Mouse (Mus musculus): ENCODE data around the gene Iqsec2. TPM values are rescaled to one million over a fixed set of nuclear protein-coding genes. Genes with fewer than 3 reads are reported as not detected.

Iqsec2 gene
- total and polyA plus RNA-seq, 3 experiments, result 0.19 to 1.7 TPM; not detected in 1

DNA sequence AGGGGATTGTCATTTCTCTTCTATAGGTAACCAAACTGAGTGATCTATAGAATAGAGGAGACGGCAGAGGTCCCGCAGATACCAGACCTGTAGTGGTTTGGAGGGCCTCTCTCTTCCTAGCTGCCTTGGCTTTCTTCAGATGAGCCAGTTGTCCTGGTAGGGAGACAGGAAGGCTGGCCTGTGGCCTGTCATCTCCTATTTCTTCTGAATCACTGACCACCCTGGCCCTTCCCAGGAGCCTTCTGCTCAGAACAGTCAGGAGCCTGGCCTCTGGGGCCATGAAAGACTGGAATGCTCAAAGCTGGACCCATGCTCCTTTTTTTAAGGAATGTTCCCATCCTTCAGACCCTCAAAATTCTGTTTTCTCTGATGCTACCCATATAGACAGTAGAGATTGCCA lies 33.8 kb downstream of the Iqsec2 start:
- DNase-seq (ENCODE audit: low read depth, low spot score), result no peak
- H3K36me3 ChIP-seq (ENCODE audit: control insufficient read depth in 1 of 2, insufficient read depth in 2 of 2, low read length in 2 of 2), result no peaks in the 10 kb centered on the region
- peaks cover 0 to 1% of the 10 kb centered on the region in 2 experiments; a peak in 1 of 4 replicates for H3K27me3 ChIP-seq (ENCODE audit: control insufficient read depth in 1 of 2, insufficient read depth in 2 of 2, low read length in 2 of 2)
- H3K27ac ChIP-seq (ENCODE audit: control insufficient read depth, low read depth, low read length), result no peak overlapping the region
- no peaks in the 10 kb centered on the region for H3K79me2 ChIP-seq (ENCODE audit: control insufficient read depth, insufficient read depth, low read length, poor library complexity)
- no peak overlapping the region for H3K4me3 ChIP-seq (ENCODE audit: control insufficient read depth in 1 of 2, insufficient read depth in 1 of 2, low read depth in 2 of 2, low read length in 2 of 2)
- peaks cover 0 to under 1% of the 10 kb centered on the region in 2 experiments; a peak in 1 of 4 replicates for H3K4me1 ChIP-seq (ENCODE audit: control insufficient read depth in 1 of 2, insufficient read depth in 2 of 2, low read length in 2 of 2)
- TF ChIP-seq USF2 (IDR thresholded peaks at IDR 0.05; ENCODE audit: borderline replicate concordance in 1 of 2, insufficient read depth in 1 of 2, low read depth in 1 of 2, low read length in 2 of 2) (no peak), RAD21 (IDR thresholded peaks at IDR 0.05; ENCODE audit: low read depth, low read length) (no peak), NRF1 (IDR thresholded peaks at IDR 0.05; ENCODE audit: insufficient read depth, low read depth, low read length, poor library complexity, severe bottlenecking) (no peak), MYB (IDR thresholded peaks at IDR 0.05; ENCODE audit: low read depth, low read length) (no peak), ZNF384 (IDR thresholded peaks at IDR 0.05; ENCODE audit: low read depth, low read length) (no peak), GABPA (IDR thresholded peaks at IDR 0.05; ENCODE audit: low read depth, low read length) (no peak), MEF2A (IDR thresholded peaks at IDR 0.05; ENCODE audit: extremely low read depth, insufficient replicate concordance, low read depth, low read length, poor library complexity, severe bottlenecking) (no peak), EP300 (IDR thresholded peaks at IDR 0.05; ENCODE audit: low read depth in 1 of 2, low read length in 2 of 2) (no peak), JUND (IDR thresholded peaks at IDR 0.05; ENCODE audit: low read depth, low read length) (no peak), RCOR1 (IDR thresholded peaks at IDR 0.05; ENCODE audit: low read depth, low read length) (no peak), KAT2A (conservative IDR thresholded peaks at IDR 0.05; ENCODE audit: low read depth, low read length) (no peak), BHLHE40 (IDR thresholded peaks at IDR 0.05; ENCODE audit: borderline replicate concordance, low read depth, low read length) (no peak), E2F4 (IDR thresholded peaks at IDR 0.05; ENCODE audit: borderline replicate concordance, low read depth, low read length) (no peak), POLR2A (IDR thresholded peaks at IDR 0.05; ENCODE audit: control insufficient read depth in 1 of 2, insufficient read depth in 1 of 2, low read depth in 1 of 2, low read length in 2 of 2, poor library complexity in 1 of 2) (no peak), UBTF (IDR thresholded peaks at IDR 0.05; ENCODE audit: borderline replicate concordance, insufficient read depth, low read depth, low read length) (no peak), TCF12 (IDR thresholded peaks at IDR 0.05; ENCODE audit: low read depth, low read length) (no peak), GATA1 (IDR thresholded peaks at IDR 0.05; ENCODE audit: low read depth, low read length) (no peak)
- no peak overlapping the region for H3K9ac ChIP-seq (ENCODE audit: control insufficient read depth, low read depth, low read length, poor library complexity, severe bottlenecking)
- H3K9me3 ChIP-seq (replicated peaks; ENCODE audit: insufficient read depth, low read length), result no peaks in the 10 kb centered on the region

DNA sequence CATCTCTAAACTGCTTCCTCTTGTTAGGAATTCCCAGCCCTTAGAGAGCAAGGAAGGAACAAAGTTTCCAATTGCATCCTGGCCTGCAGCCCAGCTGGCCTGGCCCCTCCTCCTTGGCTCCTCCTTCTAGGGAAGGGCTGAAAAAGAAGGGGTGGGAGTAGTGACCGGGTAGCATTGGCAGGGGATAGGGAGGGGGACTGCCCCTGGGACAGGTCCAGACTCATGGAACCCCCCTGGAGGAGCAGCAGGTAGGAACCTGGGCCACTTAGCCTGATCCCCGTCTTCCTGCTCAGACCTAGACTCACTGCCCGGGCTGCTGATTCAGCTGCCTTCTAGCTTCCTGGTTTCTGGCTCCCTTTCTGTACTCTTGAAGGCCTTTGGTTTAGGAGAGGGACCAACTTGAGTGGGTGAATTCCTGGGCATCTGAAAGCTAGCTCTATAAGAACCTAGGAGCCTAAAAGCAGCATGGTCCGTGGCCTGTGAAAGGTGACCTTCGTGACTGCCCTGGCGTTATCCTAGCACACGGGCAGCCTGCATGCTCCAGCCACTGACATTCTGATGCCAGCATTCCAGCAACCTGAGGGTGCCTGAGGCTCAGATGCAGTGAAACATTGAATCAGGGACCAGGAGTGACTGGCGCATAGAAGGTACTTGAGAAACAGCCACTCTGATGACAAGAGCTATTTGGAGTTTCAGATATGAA lies 34.9 kb downstream of the Iqsec2 start:
- no peaks in the 10 kb centered on the region for H3K36me3 ChIP-seq (ENCODE audit: control insufficient read depth in 1 of 2, insufficient read depth in 2 of 2, low read length in 2 of 2)
- DNase-seq (ENCODE audit: low read depth, low spot score), result no peak
- H3K27me3 ChIP-seq (ENCODE audit: control insufficient read depth in 1 of 2, insufficient read depth in 2 of 2, low read length in 2 of 2), result peaks cover 1 to 2% of the 10 kb centered on the region in 2 experiments; a peak in 1 of 4 replicates
- no peaks in the 10 kb centered on the region for H3K4me1 ChIP-seq (ENCODE audit: control insufficient read depth in 1 of 2, insufficient read depth in 2 of 2, low read length in 2 of 2)
- H3K9me3 ChIP-seq (replicated peaks; ENCODE audit: insufficient read depth, low read length), result no peaks in the 10 kb centered on the region
- no peak overlapping the region for H3K9ac ChIP-seq (ENCODE audit: control insufficient read depth, low read depth, low read length, poor library complexity, severe bottlenecking)
- H3K79me2 ChIP-seq (ENCODE audit: control insufficient read depth, insufficient read depth, low read length, poor library complexity), result no peaks in the 10 kb centered on the region
- no peak overlapping the region for H3K27ac ChIP-seq (ENCODE audit: control insufficient read depth, low read depth, low read length)
- no peak overlapping the region for H3K4me3 ChIP-seq (ENCODE audit: control insufficient read depth in 1 of 2, insufficient read depth in 1 of 2, low read depth in 2 of 2, low read length in 2 of 2)
- TF ChIP-seq SMC3 (IDR thresholded peaks at IDR 0.05; ENCODE audit: low read depth, low read length) (no peak), NRF1 (IDR thresholded peaks at IDR 0.05; ENCODE audit: insufficient read depth, low read depth, low read length, poor library complexity, severe bottlenecking) (no peak), EP300 (IDR thresholded peaks at IDR 0.05; ENCODE audit: low read depth in 1 of 2, low read length in 2 of 2) (no peak), ZC3H11A (IDR thresholded peaks at IDR 0.05; ENCODE audit: low read depth, low read length) (no peak), MEF2A (IDR thresholded peaks at IDR 0.05; ENCODE audit: extremely low read depth, insufficient replicate concordance, low read depth, low read length, poor library complexity, severe bottlenecking) (no peak), UBTF (IDR thresholded peaks at IDR 0.05; ENCODE audit: borderline replicate concordance, insufficient read depth, low read depth, low read length) (no peak), KAT2A (conservative IDR thresholded peaks at IDR 0.05; ENCODE audit: low read depth, low read length) (no peak), ZKSCAN1 (IDR thresholded peaks at IDR 0.05; ENCODE audit: low read depth, low read length) (no peak), BHLHE40 (IDR thresholded peaks at IDR 0.05; ENCODE audit: borderline replicate concordance, low read depth, low read length) (no peak), MAZ (IDR thresholded peaks at IDR 0.05; ENCODE audit: low read depth, low read length) (no peak), TCF12 (IDR thresholded peaks at IDR 0.05; ENCODE audit: low read depth, low read length) (no peak), ETS1 (IDR thresholded peaks at IDR 0.05; ENCODE audit: low read depth, low read length) (no peak), HCFC1 (IDR thresholded peaks at IDR 0.05; ENCODE audit: low read depth, low read length) (no peak), MXI1 (IDR thresholded peaks at IDR 0.05; ENCODE audit: low read depth, low read length) (no peak), MAFK (IDR thresholded peaks at IDR 0.05; ENCODE audit: borderline replicate concordance, low read depth, low read length) (no peak), TAL1 (IDR thresholded peaks at IDR 0.05; ENCODE audit: low read length) (no peak), JUND (IDR thresholded peaks at IDR 0.05; ENCODE audit: low read depth, low read length) (no peak), NELFE (IDR thresholded peaks at IDR 0.05; ENCODE audit: low read depth, low read length) (no peak), USF2 (IDR thresholded peaks at IDR 0.05; ENCODE audit: borderline replicate concordance in 1 of 2, insufficient read depth in 1 of 2, low read depth in 1 of 2, low read length in 2 of 2) (no peak)

Measured in MEL (cell line).